Mouse (Mus musculus): ENCODE measurements around the gene Gm17361.
"Not testable (repeated sequence)": the region's sequence is repeated elsewhere in the genome, so short reads cannot be mapped to it uniquely, and the experiment has no call there.

Gene Gm17361

GRCm38 (mm10) chrX:125003863-125004262 lies at the start of gene Gm17361:
Gene Gm17361, plus strand, starts transcription at chrX:125004163.
- in situ Hi-C loops (cut with MseI, MboI) = not testable (repeated sequence)

Measured in mouse trophoblast stem cell (cell line).